8 mouse cellular contexts compared by ENCODE assay signal in genomic region chr17:12991635-12992358, GRCm38 (mm10). TPM values are rescaled to one million over a fixed set of nuclear protein-coding genes. Genes with fewer than 3 reads are reported as not detected.
A peak's percentile ranks its signal among the peaks of the same experiment; 100 is the strongest.
DNase-seq lines count a peak whose midpoint lies in the region; ATAC-seq and TF ChIP-seq lines count a peak whose summit lies in the region.

No protein-coding gene starts in this region.

- H3K27me3 ChIP-seq in E14TG2a.4 (ENCODE audit: insufficient read depth, low read length) = no peaks in the 10 kb centered on the region
- H3K27me3 ChIP-seq in forebrain, embryonic 14.5 days (replicated peaks; ENCODE audit: control insufficient read depth, insufficient read depth, low read length) = no peaks in the 10 kb centered on the region
- no peaks in the 10 kb centered on the region for H3K27me3 ChIP-seq in neural tube, embryonic 14.5 days (ENCODE audit: control insufficient read depth, insufficient read depth, low read length)
- no peaks in the 10 kb centered on the region for H3K27me3 ChIP-seq in testis, adult 2 months (ENCODE audit: control insufficient read depth, insufficient read depth, low read length)

- intact Hi-C loops in heart, postnatal 14 days (cut with DNase I) = loop anchor here (2.0 kb wide), 1 partner anchor 75 kb away; the partner anchor contains the start of gene Mrpl18

- H3K9ac ChIP-seq in forebrain, embryonic 14.5 days (ENCODE audit: low read length) = peak overlapping the region; percentile 99
- peak overlapping the region; percentile 99 for H3K9ac ChIP-seq in neural tube, embryonic 14.5 days (replicated peaks; ENCODE audit: low read depth, low read length)

- ATAC-seq in forebrain, embryonic 14.5 days = peak; percentile 93
- ATAC-seq in neural tube, embryonic 14.5 days (ENCODE audit: low read depth) = peak; percentile 91

- peaks cover 64% of the 10 kb centered on the region for H3K4me1 ChIP-seq in E14TG2a.4 (replicated peaks; ENCODE audit: low read depth, low read length)
- peaks cover 8% of the 10 kb centered on the region for H3K4me1 ChIP-seq in forebrain, embryonic 14.5 days (ENCODE audit: control insufficient read depth, insufficient read depth, low read length)
- peaks cover 10% of the 10 kb centered on the region; the same call in 1 of the 2 replicates for H3K4me1 ChIP-seq in neural tube, embryonic 14.5 days (ENCODE audit: control insufficient read depth, insufficient read depth, low read length)
- H3K4me1 ChIP-seq in testis, adult 2 months (ENCODE audit: control insufficient read depth, insufficient read depth, low read length) = no peaks in the 10 kb centered on the region; the same call in none of the 2 replicates

- peak overlapping the region; percentile 97 for H3K4me3 ChIP-seq in E14TG2a.4 (replicated peaks; ENCODE audit: low read length)
- H3K4me3 ChIP-seq in forebrain, embryonic 14.5 days (ENCODE audit: low read depth, low read length) = peak overlapping the region; percentile 97
- peak overlapping the region; percentile 100 for H3K4me3 ChIP-seq in neural tube, embryonic 14.5 days (ENCODE audit: low read depth, low read length)
- H3K4me3 ChIP-seq in testis, adult 2 months (ENCODE audit: control insufficient read depth, low read depth, low read length) = peak overlapping the region; percentile 84

- TF ChIP-seq POLR2A in testis, adult 2 months (IDR thresholded peaks at IDR 0.05; ENCODE audit: control insufficient read depth, low read depth, low read length) = peak; percentile 31; the same call in 1 of the 2 replicates

- TF ChIP-seq CTCF in E14TG2a.4 (conservative IDR thresholded peaks at IDR 0.05; ENCODE audit: low read length) = no peak
- TF ChIP-seq CTCF in testis, adult 2 months (IDR thresholded peaks at IDR 0.05; ENCODE audit: control insufficient read depth, insufficient read depth, insufficient replicate concordance, low read depth, low read length) = no peak

- WGBS in forebrain, embryonic 14.5 days = under 1% methylated on average over 53 of the region's 84 CpGs
- WGBS in neural tube, embryonic 14.5 days = under 1% methylated on average over 59 of the region's 84 CpGs

- no peaks in the 10 kb centered on the region for H3K9me3 ChIP-seq in E14TG2a.4 (ENCODE audit: low read length)
- H3K9me3 ChIP-seq in forebrain, embryonic 14.5 days (replicated peaks; ENCODE audit: control insufficient read depth, low read length) = no peaks in the 10 kb centered on the region
- no peaks in the 10 kb centered on the region for H3K9me3 ChIP-seq in neural tube, embryonic 14.5 days (ENCODE audit: control insufficient read depth, low read length)

- peak overlapping the region; percentile 99 for H3K27ac ChIP-seq in forebrain, embryonic 14.5 days (ENCODE audit: low read depth, low read length)
- H3K27ac ChIP-seq in neural tube, embryonic 14.5 days (ENCODE audit: low read depth, low read length) = peak overlapping the region; percentile 99
- peak overlapping the region; percentile 90 for H3K27ac ChIP-seq in testis, adult 2 months (ENCODE audit: control insufficient read depth, insufficient read depth, low read depth, low read length)

- peak; percentile 85 for DNase-seq in cerebellum, adult 11 months
- DNase-seq in forebrain, embryonic 14.5 days (ENCODE audit: low spot score) = peak; percentile 84
- peak; percentile 92 to 93 for DNase-seq in heart, postnatal 14 days
- DNase-seq in layer of hippocampus, adult 18-20 months (ENCODE audit: low spot score in 2 of 2) = peak; percentile 80 to 91
- DNase-seq in lung, adult 18-20 months = peak; percentile 87 to 90

- H3K36me3 ChIP-seq in E14TG2a.4 (ENCODE audit: insufficient read depth, low read length) = peaks cover 20% of the 10 kb centered on the region
- peaks cover 5% of the 10 kb centered on the region; the same call in 1 of the 2 replicates for H3K36me3 ChIP-seq in forebrain, embryonic 14.5 days (ENCODE audit: control insufficient read depth, insufficient read depth, low read length)
- H3K36me3 ChIP-seq in neural tube, embryonic 14.5 days (ENCODE audit: control insufficient read depth, insufficient read depth, low read length) = no peaks in the 10 kb centered on the region
- no peaks in the 10 kb centered on the region for H3K36me3 ChIP-seq in testis, adult 2 months (ENCODE audit: control insufficient read depth, insufficient read depth, low read length)

- H3K4me2 ChIP-seq in forebrain, embryonic 14.5 days (ENCODE audit: low read length) = peak overlapping the region; percentile 88
- peak overlapping the region; percentile 68 for H3K4me2 ChIP-seq in neural tube, embryonic 14.5 days (ENCODE audit: low read depth, low read length)

RNA-seq across cellular contexts. Expression of gene Wtap, which starts 2.2 kb away (rescaled TPM):
- 161 and 166 TPM in 2 replicates for polyA plus RNA-seq in forebrain, embryonic 14.5 days (2014; fragmentation: Nextera tagmentation; extraction: Ambion mirVana)
- 10 to 100 TPM; 38.8 to 41.1 TPM for total RNA-seq in heart, postnatal 14 days (2021)
- 10 to 100 TPM; 54.6 to 54.8 TPM for total RNA-seq in layer of hippocampus, adult 18-20 months (2021)
- 119 and 126 TPM in 2 replicates for polyA plus RNA-seq in neural tube, embryonic 14.5 days (2014; fragmentation: Nextera tagmentation; extraction: Ambion mirVana)
- polyA plus RNA-seq in testis, adult 2 months (2012; rRNA removed) = 6.1 and 7.6 TPM in 2 replicates

RNA-seq across cellular contexts. Expression of gene Sod2, which starts 14.8 kb away (rescaled TPM):
- polyA plus RNA-seq in forebrain, embryonic 14.5 days (2014; fragmentation: Nextera tagmentation; extraction: Ambion mirVana) = 147 and 155 TPM in 2 replicates
- 100 to 1,000 TPM; 905 to 941 TPM for total RNA-seq in heart, postnatal 14 days (2021)
- 100 to 1,000 TPM; 270 to 271 TPM for total RNA-seq in layer of hippocampus, adult 18-20 months (2021)
- polyA plus RNA-seq in neural tube, embryonic 14.5 days (2014; fragmentation: Nextera tagmentation; extraction: Ambion mirVana) = 167 and 173 TPM in 2 replicates
- 211 and 262 TPM in 2 replicates for polyA plus RNA-seq in testis, adult 2 months (2012; rRNA removed)

RNA-seq across cellular contexts. Expression of gene Acat2, which starts 31.2 kb away (rescaled TPM):
- 211 and 216 TPM in 2 replicates for polyA plus RNA-seq in forebrain, embryonic 14.5 days (2014; fragmentation: Nextera tagmentation; extraction: Ambion mirVana)
- total RNA-seq in heart, postnatal 14 days (2021) = 1 to 10 TPM; 8.2 to 9.6 TPM
- 10 to 100 TPM; 48.9 to 49.2 TPM for total RNA-seq in layer of hippocampus, adult 18-20 months (2021)
- 188 and 294 TPM in 2 replicates for polyA plus RNA-seq in neural tube, embryonic 14.5 days (2014; fragmentation: Nextera tagmentation; extraction: Ambion mirVana)
- 8.0 and 10.3 TPM in 2 replicates for polyA plus RNA-seq in testis, adult 2 months (2012; rRNA removed)

RNA-seq across cellular contexts. Expression of gene Acat3, which starts 51.4 kb away (rescaled TPM):
- polyA plus RNA-seq in forebrain, embryonic 14.5 days (2014; fragmentation: Nextera tagmentation; extraction: Ambion mirVana) = 0.33 and 0.82 TPM in 2 replicates
- total RNA-seq in heart, postnatal 14 days (2021) = under 1 TPM; 0.29 to 0.31 TPM
- total RNA-seq in layer of hippocampus, adult 18-20 months (2021) = 1 to 10 TPM; 5.8 to 6.5 TPM
- 1.3 and 1.4 TPM in 2 replicates for polyA plus RNA-seq in neural tube, embryonic 14.5 days (2014; fragmentation: Nextera tagmentation; extraction: Ambion mirVana)
- 1.9 and 2.9 TPM in 2 replicates for polyA plus RNA-seq in testis, adult 2 months (2012; rRNA removed)

Comparison
In these comparisons a context has a peak if more than half of its experiments do, and no peak if none do; other contexts are left out.
1. Peak in every context shown above with its lines: DNase-seq, ATAC-seq, H3K4me3 ChIP-seq and H3K27ac ChIP-seq.
2. RNA of gene Wtap, which starts 2.2 kb away (polyA plus RNA-seq): 161 to 166 TPM in forebrain, embryonic 14.5 days and 119 to 126 TPM in neural tube, embryonic 14.5 days; 6.1 to 7.6 TPM in testis, adult 2 months; every median in the first group is over 10 times any median in the second.
3. RNA of gene Acat2, which starts 31.2 kb away (polyA plus RNA-seq): 211 to 216 TPM in forebrain, embryonic 14.5 days and 188 to 294 TPM in neural tube, embryonic 14.5 days; 8.0 to 10.3 TPM in testis, adult 2 months; every median in the first group is over 10 times any median in the second.